Mouse (Mus musculus) hindbrain, embryonic 13.5 days (tissue): ENCODE measurements at regions not wholly inside any gene's neighbourhood (a gene's known extent, or its start where the extent isn't known, plus 50 kb on each side); places are given as distances from the start of the nearest gene placed in this dataset.

Experiments
- ATAC-seq: fragments of 200-750 bp; cut with Nextera tagmentation; 2 replicates; pipeline ENCODE4 v1.8.0; 2017; ENCODE audit warnings: moderate TSS enrichment; ENCODE audit not compliant: low FRiP score
- H3K27ac ChIP-seq: fragments of 300-500 bp; sonication (generic); 2 replicates; pipeline ENCODE4 v1.5.1; 2015; ENCODE audit warnings: inconsistent platforms, mild to moderate bottlenecking, moderate library complexity
- H3K27me3 ChIP-seq: fragments of 300-500 bp; sonication (generic); 2 replicates; pipeline ENCODE4 v1.6.1; 2015; ENCODE audit warnings: mild to moderate bottlenecking, inconsistent platforms
- H3K36me3 ChIP-seq: fragments of 300-500 bp; sonication (generic); 2 replicates; pipeline ENCODE4 v1.6.1; 2015; ENCODE audit warnings: mild to moderate bottlenecking, inconsistent platforms
- H3K4me1 ChIP-seq: fragments of 300-500 bp; sonication (generic); replicated peaks from 2 replicates; pipeline ENCODE4 v1.6.1; 2015; ENCODE audit warnings: inconsistent platforms
- H3K4me2 ChIP-seq: fragments of 300-500 bp; sonication (generic); 2 replicates; pipeline ENCODE4 v1.6.1; 2015; ENCODE audit warnings: inconsistent platforms, mild to moderate bottlenecking, moderate library complexity
- H3K4me3 ChIP-seq: fragments of 300-500 bp; sonication (generic); 2 replicates; pipeline ENCODE4 v1.5.1; 2015; ENCODE audit warnings: mild to moderate bottlenecking, inconsistent platforms
- H3K9ac ChIP-seq: fragments of 300-500 bp; sonication (generic); 2 replicates; pipeline ENCODE4 v1.6.1; 2015; ENCODE audit warnings: mild to moderate bottlenecking, inconsistent platforms
- H3K9me3 ChIP-seq: fragments of 300-500 bp; sonication (generic); 2 replicates; pipeline ENCODE4 v1.6.1; 2016; ENCODE audit warnings: inconsistent platforms
- WGBS: fragments of 180-500 bp; shearing (Covaris S2); methylation state at CpG from one replicate; pipeline ENCODE4 v1.1.7; 2015; 5-methylcytosine and 5-hydroxymethylcytosine counted together

DNA sequence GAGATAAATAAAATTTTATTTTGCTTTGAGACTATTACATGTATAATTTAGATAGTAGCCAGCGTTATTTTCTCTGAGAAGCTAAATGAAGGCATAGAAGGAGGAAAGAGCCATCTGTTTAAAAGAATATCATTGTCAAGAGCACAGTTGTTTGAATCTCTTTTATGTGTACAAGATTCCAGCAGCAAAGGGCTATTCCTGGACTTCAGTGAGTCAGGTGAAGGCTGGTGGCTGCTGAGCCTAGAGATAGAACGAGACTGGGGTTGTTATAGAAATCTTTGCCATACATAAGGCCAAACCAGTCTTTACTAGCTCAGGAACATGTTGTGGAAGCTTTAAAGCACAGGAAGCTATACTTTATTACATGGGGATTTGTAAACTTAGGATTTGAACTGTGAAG, 261.6 kb downstream of the Adcyap1 start:
- H3K27me3 ChIP-seq: no peaks in the 10 kb centered on the region
- 85% methylated on average over 2 of the region's 2 CpGs for WGBS
- H3K4me1 ChIP-seq: no peaks in the 10 kb centered on the region
- H3K4me3 ChIP-seq: no peak overlapping the region
- H3K9ac ChIP-seq: no peak overlapping the region
- no peak for ATAC-seq
- H3K27ac ChIP-seq: no peak overlapping the region
- H3K4me2 ChIP-seq: no peak overlapping the region
- H3K36me3 ChIP-seq: no peaks in the 10 kb centered on the region
- no peaks in the 10 kb centered on the region for H3K9me3 ChIP-seq

DNA sequence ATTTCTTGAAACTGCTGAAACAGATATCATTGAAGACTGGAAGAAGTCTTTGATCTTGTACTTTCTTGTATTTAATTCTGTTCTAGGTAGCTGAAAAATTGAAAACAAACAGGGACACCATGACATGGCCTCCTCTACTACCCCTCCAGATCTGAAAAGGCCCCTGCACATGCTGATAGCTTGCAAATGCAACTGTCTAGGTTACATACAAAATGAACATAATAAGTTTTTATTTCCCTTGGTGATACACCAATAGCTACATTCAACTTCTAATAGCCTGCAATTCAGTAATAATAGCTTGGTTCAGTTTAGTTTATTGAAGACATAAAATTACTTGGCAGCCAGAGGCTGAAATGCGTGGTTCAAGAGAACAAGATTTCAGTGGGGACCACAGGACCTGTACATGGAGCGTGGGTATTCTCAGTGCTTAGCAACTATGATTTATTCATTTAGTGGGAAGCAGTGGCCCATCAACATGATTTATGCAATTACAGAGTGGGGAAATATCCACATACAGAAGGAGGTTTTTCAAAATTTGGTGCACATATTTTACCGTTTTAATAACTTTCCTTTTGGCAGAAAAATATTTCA, 264.9 kb downstream of the Adcyap1 start:
- H3K27ac ChIP-seq: no peak overlapping the region
- 0 out of 2 replicates have a peak, but pooled peaks have one; percentile 43 for ATAC-seq
- no peaks in the 10 kb centered on the region for H3K27me3 ChIP-seq
- no peak overlapping the region for H3K4me3 ChIP-seq
- no peaks in the 10 kb centered on the region for H3K9me3 ChIP-seq
- WGBS: 84% methylated on average over 3 of the region's 3 CpGs
- H3K36me3 ChIP-seq: no peaks in the 10 kb centered on the region
- no peak overlapping the region for H3K9ac ChIP-seq
- no peak overlapping the region for H3K4me2 ChIP-seq
- no peaks in the 10 kb centered on the region for H3K4me1 ChIP-seq

DNA sequence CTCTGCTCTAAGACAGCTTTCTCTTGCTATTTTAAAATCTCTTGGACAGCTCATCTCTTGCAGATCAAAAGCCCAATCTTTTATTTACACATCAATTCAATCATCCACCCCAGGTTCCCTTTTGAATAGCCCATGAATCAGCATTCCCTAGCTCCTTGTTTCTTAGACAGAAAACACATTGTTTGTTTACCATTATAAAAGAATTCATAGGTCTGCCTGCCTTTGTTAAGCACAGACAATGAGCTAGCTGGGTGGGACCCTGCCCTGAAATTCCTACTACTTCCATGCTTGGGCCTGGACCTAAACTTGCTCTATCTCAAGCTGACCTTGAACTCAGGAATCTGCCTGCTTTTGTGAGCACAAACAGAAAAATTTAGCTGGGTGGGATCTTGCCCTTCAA, 283.6 kb downstream of the Adcyap1 start:
- Histone ChIP-seq H3K4me3 (no peak overlapping the region), H3K4me1 (no peaks in the 10 kb centered on the region), H3K27ac (no peak overlapping the region), H3K9me3 (no peaks in the 10 kb centered on the region), H3K27me3 (no peaks in the 10 kb centered on the region), H3K4me2 (no peak overlapping the region), H3K36me3 (no peaks in the 10 kb centered on the region), H3K9ac (no peak overlapping the region)
- no peak for ATAC-seq

DNA sequence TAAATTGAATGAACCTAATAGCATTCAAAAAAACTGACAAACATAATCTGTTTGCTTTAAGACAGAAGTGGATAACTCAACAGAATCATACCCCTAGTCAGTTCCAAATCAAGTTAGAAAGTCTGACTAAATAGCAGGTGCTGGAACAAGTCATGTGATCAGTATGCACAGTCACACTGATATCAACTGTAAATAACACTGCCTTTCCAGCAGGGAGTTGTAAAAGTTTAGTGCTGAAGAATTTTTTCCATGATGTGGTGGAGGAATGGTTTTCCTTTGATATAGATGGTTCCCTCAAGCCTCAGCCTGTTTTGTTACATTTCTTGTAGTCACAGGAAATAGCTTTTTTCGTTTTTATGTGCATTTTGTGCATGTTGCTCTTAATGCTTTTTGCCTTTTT, 285.7 kb downstream of the Adcyap1 start:
- WGBS: 56% methylated on average over 1 of the region's 1 CpGs

DNA sequence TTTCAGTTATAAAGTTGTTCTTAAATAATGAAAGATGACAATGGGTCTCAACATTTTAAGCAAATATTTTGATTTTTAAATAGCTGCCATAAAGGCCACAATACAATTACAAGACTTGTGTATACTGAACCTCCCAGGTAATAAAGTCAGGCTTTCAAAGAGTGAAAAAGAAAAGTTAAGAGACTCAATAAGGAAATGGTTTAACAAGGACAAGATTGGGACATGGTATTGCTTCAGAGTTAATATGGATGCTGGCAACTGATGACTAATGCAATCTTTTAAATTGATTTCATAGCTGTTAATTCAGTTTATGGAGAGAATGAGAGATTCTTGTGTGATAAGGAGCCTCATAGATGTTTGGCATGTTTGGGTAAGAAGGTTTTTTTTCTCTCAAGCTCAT, 287.6 kb downstream of the Adcyap1 start:
- Histone ChIP-seq H3K4me1 (no peaks in the 10 kb centered on the region), H3K4me2 (no peak overlapping the region), H3K27ac (no peak overlapping the region), H3K4me3 (no peak overlapping the region), H3K9me3 (no peaks in the 10 kb centered on the region), H3K36me3 (no peaks in the 10 kb centered on the region), H3K9ac (no peak overlapping the region), H3K27me3 (no peaks in the 10 kb centered on the region)
- ATAC-seq: no peak

More for the DNA sequence above, 285.7 kb downstream of the Adcyap1 start:
- no peak overlapping the region for H3K4me2 ChIP-seq
- no peaks in the 10 kb centered on the region for H3K4me1 ChIP-seq
- H3K27ac ChIP-seq: no peak overlapping the region
- H3K27me3 ChIP-seq: no peaks in the 10 kb centered on the region
- H3K9ac ChIP-seq: no peak overlapping the region
- H3K9me3 ChIP-seq: no peaks in the 10 kb centered on the region
- H3K4me3 ChIP-seq: no peak overlapping the region
- no peaks in the 10 kb centered on the region for H3K36me3 ChIP-seq
- no peak for ATAC-seq

DNA sequence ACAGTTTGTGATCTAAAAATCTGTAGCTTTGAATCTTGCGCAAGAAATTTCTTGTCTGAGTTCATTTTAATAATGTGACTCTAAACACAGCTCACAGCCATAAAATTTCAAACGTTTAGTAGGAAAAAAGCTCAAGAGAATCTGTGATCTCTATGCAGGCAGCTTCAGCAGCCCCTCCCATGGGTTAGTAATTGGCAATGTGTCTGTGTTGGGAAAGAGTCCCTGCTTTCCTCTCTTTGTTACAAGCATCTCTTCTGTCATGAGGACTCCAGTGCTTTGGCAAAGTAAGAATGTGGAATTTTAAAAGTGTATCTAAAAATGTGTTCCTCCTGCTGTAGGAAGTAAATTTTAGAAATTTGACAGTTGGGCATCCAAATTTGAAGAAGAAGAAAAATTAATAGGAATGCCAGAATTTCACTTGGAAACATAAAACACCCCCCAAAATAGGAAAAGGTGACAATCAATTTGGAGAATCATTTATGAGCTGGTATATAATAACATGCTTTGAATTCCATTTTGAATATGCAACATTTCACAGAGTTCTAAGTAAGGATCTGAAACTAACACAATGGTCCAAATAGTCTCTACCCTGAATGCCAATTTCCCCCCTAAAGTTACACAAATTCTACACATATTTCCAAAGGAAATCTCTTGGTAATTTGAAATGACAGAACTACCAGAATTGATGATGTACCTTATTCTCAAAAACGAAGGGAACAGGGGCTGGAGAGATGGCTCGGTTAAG, 291.3 kb downstream of the Adcyap1 start:
- no peaks in the 10 kb centered on the region for H3K36me3 ChIP-seq
- no peak overlapping the region for H3K4me3 ChIP-seq
- H3K4me1 ChIP-seq: no peaks in the 10 kb centered on the region
- H3K9me3 ChIP-seq: no peaks in the 10 kb centered on the region
- no peak for ATAC-seq
- 77% methylated on average over 4 of the region's 4 CpGs for WGBS
- H3K27me3 ChIP-seq: no peaks in the 10 kb centered on the region
- H3K9ac ChIP-seq: no peak overlapping the region
- no peak overlapping the region for H3K4me2 ChIP-seq
- H3K27ac ChIP-seq: no peak overlapping the region

DNA sequence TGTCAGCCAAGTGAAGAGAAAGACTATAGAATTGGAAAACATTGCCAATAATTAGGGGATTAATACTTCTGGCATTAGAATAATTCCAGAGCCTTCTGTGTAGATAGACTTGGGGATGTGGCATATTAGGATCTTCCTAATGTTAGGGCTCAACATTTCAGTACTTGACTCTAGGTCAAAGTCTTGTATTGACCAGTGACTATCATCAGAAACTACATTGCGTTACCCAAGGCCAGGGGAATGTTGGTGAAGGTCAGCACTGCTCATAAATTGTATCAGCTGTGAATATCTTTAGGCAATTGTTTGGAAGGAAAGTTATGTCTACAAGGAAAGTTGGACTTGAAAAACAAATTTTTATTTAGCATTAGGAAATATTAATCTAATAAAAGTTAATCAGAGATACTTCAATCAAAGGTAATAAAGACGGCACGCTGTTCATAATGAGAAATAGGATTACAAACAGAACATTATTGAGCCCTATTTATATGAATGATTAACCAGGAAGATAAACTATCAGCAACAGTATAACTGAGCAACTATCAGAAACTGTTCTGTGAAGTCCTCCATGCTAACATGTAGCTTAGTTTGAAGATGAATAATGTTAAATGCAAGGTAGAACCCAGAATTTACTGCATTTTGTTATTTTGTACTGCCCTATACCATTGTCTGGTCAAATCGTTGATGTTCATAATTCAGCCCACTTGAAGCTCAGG, 310.2 kb downstream of the Adcyap1 start:
- no peak for ATAC-seq

DNA sequence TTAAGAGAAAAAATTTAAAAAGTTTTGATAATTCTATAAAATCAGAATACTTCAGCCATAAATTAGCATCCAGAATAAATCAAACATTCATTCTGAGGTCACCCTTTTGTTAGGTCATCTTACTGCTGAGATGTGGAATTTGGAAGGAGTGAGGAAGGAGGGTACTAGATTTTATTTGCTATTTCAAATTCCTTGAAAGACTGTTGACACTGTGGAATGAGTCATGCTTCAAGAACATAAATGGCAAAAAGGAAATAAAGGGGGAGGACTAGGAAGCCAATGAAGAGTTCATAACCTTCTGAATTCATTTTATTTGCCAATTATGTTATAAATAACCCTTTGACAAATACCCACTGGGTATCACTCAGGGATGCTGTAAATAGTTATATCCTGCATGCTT, 324.6 kb downstream of the Adcyap1 start:
- Histone ChIP-seq H3K9me3 (no peaks in the 10 kb centered on the region), H3K4me1 (no peaks in the 10 kb centered on the region), H3K9ac (no peak overlapping the region), H3K4me2 (no peak overlapping the region), H3K27me3 (no peaks in the 10 kb centered on the region), H3K4me3 (no peak overlapping the region), H3K27ac (no peak overlapping the region), H3K36me3 (no peaks in the 10 kb centered on the region)
- ATAC-seq: no peak

More for the DNA sequence above, 310.2 kb downstream of the Adcyap1 start:
- Histone ChIP-seq H3K9ac (no peak overlapping the region), H3K4me3 (no peak overlapping the region), H3K27me3 (no peaks in the 10 kb centered on the region), H3K27ac (no peak overlapping the region), H3K36me3 (no peaks in the 10 kb centered on the region), H3K9me3 (no peaks in the 10 kb centered on the region), H3K4me1 (no peaks in the 10 kb centered on the region), H3K4me2 (no peak overlapping the region)
- 91% methylated on average over 4 of the region's 4 CpGs for WGBS

DNA sequence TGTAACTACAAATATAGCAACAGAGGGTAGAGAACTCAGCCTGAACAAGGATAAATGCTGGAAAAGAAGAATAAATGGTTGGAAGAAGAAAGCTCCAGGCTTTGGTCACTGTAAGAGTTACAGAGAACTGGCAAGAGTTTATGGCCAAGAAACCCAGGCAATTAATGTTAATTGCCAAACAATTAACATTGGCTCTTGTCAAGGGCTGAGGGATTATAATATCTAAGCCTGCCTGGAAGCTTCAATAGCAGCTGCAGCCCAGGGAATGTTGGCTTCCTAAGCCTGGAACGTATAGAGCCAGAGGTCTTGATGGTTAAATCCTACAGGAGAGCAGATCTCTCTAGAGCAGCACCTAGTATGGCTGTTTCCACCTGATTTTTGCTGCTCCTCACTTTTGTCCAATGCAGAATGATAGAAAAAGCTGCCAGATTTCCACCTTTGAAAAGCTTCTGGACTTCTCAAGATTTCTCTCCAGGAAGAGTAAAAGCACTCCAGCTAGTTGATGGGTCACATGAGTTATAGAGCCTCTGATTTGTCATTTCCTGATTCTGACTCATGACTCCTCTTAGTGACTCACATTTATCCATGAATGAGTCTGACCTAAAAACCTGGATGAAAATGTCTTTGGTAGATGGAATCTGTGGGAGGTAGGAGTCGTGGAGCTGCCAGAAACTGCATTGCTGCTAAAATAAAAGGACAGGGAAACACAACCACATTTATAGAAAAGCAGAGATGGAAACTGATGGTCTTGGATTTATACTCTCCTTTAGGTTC, 327.2 kb downstream of the Adcyap1 start:
- H3K27ac ChIP-seq: no peak overlapping the region
- H3K27me3 ChIP-seq: no peaks in the 10 kb centered on the region
- no peak overlapping the region for H3K9ac ChIP-seq
- no peaks in the 10 kb centered on the region for H3K4me1 ChIP-seq
- H3K36me3 ChIP-seq: no peaks in the 10 kb centered on the region
- 66% methylated on average over 2 of the region's 2 CpGs for WGBS
- no peak overlapping the region for H3K4me3 ChIP-seq
- ATAC-seq: no peak
- no peak overlapping the region for H3K4me2 ChIP-seq
- H3K9me3 ChIP-seq: no peaks in the 10 kb centered on the region

DNA sequence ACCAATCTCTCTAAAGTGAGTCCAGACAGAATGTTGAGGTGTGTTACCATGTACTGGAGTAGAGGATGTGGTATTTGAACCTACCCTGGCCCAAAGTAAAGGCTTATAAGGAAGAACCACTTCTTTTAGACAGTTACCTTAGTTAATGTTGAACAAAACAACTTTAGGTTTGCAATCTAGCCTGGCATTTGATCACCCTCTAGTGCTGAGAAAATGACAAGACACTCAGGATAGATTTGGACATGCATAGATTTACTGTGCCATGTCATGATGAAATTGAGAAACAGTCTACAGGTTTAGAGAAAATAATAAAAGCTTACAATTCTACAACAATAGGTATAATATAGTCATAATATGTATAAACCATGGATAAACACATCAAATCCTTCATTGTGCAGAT, 333.7 kb downstream of the Adcyap1 start:
- Histone ChIP-seq H3K9ac (no peak overlapping the region), H3K4me3 (no peak overlapping the region), H3K4me2 (no peak overlapping the region), H3K27ac (no peak overlapping the region), H3K9me3 (no peaks in the 10 kb centered on the region), H3K36me3 (no peaks in the 10 kb centered on the region), H3K4me1 (no peaks in the 10 kb centered on the region), H3K27me3 (no peaks in the 10 kb centered on the region)
- no peak for ATAC-seq

DNA sequence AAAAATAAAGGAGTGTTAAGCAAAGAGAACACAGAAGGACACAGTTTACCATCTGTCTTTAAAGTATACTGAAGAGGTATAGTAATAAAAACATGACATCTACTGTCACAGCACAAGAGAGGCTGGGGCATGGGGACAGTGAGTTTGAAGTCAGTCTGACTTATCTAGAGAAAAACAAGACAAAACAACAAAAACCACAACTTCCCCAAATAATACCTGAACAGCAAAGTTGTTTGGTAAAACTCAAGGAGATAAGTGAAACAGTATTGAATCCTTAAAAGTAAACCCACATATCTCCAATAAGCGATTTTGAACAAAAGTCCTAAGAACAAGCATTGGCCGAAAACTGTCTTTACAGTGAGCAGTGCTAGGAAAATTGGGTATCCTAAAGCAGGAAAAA, 336.1 kb downstream of the Adcyap1 start:
- Histone ChIP-seq H3K4me2 (no peak overlapping the region), H3K27me3 (no peaks in the 10 kb centered on the region), H3K9me3 (no peaks in the 10 kb centered on the region), H3K4me1 (no peaks in the 10 kb centered on the region), H3K27ac (no peak overlapping the region), H3K9ac (no peak overlapping the region), H3K36me3 (no peaks in the 10 kb centered on the region), H3K4me3 (no peak overlapping the region)
- whole genome bisulfite sequencing: 95% methylated on average over 2 of the region's 2 CpGs
- no peak for ATAC-seq

DNA sequence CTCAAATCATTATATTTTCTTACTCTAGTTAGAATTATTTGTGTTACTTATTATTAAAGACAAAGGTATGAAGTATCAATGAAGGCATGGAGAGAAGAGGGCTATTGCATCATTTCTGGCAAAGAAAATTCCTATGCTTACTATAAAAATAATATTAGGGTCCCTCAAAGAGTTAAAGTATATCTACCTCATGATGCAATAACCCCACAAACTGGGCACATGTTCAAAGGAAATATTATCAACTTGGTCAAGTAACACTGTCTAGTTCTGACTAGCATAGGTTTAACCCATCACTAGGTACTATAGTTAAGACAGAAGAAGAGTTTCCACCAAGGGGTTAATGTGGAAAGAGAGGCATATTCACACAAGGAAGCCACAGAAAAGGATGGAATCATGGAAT, 336.9 kb downstream of the Adcyap1 start:
- H3K4me2 ChIP-seq: no peak overlapping the region
- H3K9ac ChIP-seq: no peak overlapping the region
- H3K4me1 ChIP-seq: no peaks in the 10 kb centered on the region
- no peaks in the 10 kb centered on the region for H3K9me3 ChIP-seq
- no peaks in the 10 kb centered on the region for H3K36me3 ChIP-seq
- no peak overlapping the region for H3K4me3 ChIP-seq
- H3K27me3 ChIP-seq: no peaks in the 10 kb centered on the region
- H3K27ac ChIP-seq: no peak overlapping the region
- no peak for ATAC-seq
